Mouse (Mus musculus) lung, adult 18-20 months (tissue): Measurements from ENCODE around the gene Traf4.
A peak's percentile ranks its signal among the peaks of the same experiment; 100 is the strongest.

ENCODE experiments used
- DNase-seq, 2 experiments: peaks; one replicate each; pipeline ENCODE4 v3.0.0; 2022; ENCODE audit warnings: mixed read lengths in 2 of 2

Gene Traf4

DNA sequence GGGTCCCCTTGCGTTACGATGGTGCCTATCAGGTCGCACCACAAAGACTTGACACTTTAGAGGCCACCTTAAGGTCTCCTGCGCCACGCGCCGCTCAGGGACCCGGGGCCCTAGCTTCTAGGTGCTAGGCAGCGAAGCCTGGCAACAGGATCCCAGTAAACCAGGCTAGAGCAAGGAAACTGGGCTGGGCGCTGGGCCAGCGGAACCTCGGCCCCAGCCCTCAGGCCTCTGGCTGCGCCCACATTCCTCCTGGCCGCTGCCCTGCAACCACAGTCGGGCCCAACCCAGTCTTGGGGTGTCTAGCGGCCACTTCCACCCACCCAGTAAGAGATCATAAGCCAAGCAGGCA, 346 bp upstream of the Traf4 start:
- peak; percentile 80 to 88 for DNase-seq

DNA sequence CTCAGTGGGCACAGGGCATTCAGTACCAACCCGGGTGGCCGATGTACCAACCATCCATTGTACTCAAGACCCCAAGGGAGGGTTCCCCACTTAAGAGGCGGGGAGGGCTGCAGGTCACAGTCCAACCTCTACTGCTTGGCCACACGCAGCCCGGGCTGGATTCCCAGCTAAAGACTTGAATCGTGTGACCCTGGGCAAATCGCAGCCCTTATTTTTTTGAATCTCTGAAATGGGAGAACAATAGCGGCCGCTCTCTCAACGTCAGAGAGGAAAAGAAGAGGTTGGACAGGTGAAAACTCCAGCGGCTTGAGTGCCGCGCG, 825 bp downstream of the Traf4 start:
- no peak for DNase-seq

GRCm38 (mm10) chr11:78163681-78164603, 1.4 kb downstream of the Traf4 start:
- DNase-seq, result peak; percentile 51 to 52

DNA sequence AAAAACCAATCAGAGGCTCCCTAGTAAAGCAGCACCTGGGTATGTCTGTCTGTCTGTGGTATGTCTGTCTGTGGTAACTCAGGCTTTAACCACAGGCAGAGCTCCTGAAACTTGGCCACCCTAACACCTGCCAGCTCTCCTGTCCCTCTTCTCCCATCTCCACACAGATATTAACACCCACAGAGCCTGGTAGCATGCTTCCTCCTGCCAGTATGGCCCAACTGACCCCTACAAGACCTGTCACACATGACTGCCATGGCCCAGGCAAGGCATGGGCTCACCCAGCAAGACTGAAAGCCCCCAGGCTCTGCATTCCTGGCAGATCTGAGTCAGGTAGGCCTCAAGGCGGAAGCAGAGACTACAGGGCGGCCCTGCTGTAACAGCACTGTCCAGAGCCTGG, 2.3 kb downstream of the Traf4 start:
- DNase-seq, result no peak

- peak in 1 of 2 experiments; percentile 52 for DNase-seq
Measured at GRCm38 (mm10) chr11:78162504-78162903, 2.9 kb downstream of the Traf4 start.

DNA sequence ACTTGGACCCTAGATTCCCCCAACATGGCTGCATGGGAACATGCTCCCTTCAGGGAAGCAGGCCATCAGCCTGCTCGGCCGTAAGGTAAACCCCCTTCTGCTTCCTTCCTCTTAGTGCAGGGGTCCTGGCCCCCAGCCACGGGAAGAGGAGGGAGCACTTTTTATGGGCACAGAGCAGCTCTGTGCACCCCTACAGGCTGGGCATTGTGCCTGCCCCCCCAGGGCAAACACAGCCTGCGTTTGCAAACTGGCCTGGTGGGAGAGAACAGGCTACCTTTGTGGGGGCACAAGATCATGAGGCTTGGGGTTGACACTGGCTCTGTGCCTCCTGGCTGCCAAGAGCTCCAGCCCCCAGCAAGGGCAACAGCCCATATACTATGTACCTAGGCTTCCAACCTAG, 3.4 kb downstream of the Traf4 start:
- no peak for DNase-seq

DNA sequence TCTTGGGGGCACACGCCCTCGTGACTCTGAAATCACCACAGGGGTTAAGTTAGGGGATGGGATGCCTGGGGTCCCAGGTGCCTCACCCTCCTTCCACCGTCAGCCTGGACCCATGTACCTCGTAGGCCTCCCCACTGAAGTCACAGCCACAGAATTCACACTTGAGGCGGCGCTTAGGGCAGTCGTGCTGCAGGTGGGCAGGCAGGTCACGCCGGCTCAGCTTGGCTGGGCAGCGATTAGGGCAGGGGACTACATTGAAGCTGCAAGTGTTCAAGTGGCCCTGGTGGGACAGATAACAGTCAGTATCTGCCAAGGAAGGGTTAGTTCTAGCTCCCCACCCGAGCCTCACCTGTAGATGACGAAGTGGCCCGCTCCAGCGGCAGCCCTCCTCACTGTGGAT, 4.2 kb downstream of the Traf4 start:
- no peak for DNase-seq

- DNase-seq, result no peak
Measured at GRCm38 (mm10) chr11:78160675-78161074, 4.7 kb downstream of the Traf4 start.

GRCm38 (mm10) chr11:78160171-78160570, 5.2 kb downstream of the Traf4 start:
- DNase-seq, result no peak

DNA sequence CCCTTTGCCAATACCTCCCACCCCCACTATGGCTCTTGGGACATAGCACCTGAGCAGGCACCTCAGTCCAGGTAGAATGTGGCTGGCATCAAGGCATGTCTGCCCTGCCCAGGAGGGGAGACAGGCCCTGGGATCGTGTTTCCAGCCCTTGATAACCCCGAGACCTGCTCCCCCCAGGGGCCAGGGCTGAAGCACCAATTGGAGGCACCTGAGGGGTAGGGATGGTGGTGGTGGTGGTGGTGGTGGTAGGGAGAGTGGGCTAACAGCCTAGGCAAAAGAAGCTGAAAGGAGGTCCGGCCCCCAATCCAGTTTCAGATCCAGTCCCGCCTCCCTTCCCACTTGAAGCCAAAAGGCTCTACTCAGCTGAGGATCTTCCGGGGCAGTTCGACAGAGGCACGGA, 5.8 kb downstream of the Traf4 start:
- no peak for DNase-seq

- peak; percentile 77 to 86 for DNase-seq
Measured at GRCm38 (mm10) chr11:78159096-78159495, 6.3 kb downstream of the Traf4 start.

- DNase-seq, result no peak
Measured at GRCm38 (mm10) chr11:78156156-78156699, 9.2 kb downstream of the Traf4 start.

GRCm38 (mm10) chr11:78155674-78156073, 9.7 kb downstream of the Traf4 start:
- no peak for DNase-seq

- no peak for DNase-seq
Measured at GRCm38 (mm10) chr11:78153778-78154177, 11.6 kb downstream of the Traf4 start.

GRCm38 (mm10) chr11:78152299-78153231, 12.8 kb downstream of the Traf4 start:
- peak; percentile 65 to 75 for DNase-seq

DNA sequence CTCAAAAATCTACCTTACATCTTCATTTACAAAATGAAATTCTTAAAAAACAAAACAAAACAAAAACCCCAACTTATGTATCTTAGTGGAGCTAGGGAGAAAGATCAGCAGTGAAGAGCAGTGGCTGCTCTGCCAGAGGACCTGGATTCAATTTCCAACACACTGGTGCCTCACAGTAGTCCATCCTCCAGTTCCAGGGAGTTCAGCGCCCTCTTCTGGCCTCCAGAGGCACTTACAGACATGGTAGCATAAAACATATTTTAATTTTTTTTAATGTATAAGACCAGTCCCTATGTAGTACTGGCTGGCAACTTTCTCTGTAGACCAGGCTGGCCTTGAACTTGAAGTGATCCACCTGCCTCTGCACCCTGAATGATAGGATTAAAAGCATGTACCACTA, 14.2 kb downstream of the Traf4 start:
- DNase-seq, result no peak

DNA sequence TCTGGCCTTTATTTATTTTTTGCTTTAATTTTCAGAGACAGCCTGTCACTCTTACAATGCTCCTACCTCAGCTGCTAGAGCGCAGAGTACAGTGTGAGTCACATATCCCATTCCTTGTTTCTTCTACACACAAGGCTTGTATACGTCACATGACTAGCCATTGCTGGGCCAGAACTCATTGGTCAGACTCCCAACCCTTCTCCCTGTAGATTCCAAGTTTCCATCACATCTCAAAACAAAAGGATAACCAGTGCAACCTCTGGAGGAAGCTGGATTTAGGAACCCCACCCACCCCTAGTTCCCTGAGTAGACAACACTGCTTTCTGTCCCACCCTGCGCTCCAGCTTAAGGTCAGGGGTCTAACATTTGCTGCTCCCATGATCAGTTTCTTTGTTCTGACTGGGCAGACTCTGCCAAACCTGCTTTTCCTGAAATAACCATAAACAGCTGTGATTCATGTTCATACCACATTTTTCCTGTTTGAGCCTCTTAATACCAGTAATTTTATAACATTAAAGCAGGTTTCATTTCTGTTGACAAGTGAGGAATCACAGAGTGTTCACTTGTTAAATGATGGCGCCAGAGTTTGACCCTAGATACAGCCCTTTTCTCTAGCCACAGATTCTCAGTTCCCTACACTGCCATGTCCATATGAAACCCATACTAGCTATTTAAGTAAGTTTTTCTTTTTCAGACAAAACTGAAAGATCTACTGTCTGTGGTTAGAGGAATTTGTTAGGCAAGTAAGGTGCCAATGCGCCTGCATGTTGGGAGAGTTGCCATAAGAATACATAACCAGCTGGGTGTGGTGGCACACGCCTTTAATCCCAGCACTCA, 18.5 kb downstream of the Traf4 start:
- peak in 1 of 2 experiments; percentile 25 for DNase-seq

DNA sequence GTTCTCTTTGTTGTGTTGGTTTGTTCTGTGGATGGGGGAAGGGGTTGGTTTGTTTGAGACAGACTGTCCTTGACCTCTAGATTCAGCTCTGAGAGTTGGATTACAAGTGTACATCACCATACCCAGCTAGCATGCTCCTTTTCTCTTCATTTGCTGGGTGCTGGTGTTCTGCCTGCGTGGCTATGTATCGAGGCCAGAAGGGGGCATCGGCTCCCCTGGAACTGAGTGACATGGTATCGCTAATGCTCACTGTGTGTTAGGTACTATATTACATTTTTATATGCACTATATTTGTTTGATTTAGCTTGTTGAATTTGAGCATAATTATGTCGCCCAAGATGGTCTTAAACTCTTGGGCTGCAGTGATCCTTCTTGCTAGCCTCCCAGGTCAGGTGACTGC, 19.2 kb downstream of the Traf4 start:
- no peak for DNase-seq

- no peak for DNase-seq
Measured at GRCm38 (mm10) chr11:78143520-78143919, 21.9 kb downstream of the Traf4 start.

GRCm38 (mm10) chr11:78140665-78141064, 24.7 kb downstream of the Traf4 start:
- no peak for DNase-seq

DNA sequence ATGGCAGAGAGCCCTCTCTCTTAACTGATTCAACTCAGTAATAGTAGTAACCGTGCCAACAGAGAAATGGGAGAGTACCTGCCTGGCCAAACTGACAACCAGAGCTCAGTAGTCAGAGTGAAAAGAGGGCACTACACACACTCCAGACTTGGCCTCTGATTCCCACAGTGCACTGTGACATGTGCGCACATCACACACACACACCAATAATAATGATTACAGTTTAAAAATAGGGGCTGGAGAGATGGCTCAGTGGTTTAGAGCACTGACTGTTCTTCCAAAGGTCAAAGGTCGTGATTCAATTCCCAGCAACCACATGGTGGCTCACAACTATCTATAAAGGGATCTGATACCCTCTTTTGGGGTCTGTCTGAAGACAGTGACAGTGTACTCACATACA, 27.4 kb downstream of the Traf4 start:
- no peak for DNase-seq

DNA sequence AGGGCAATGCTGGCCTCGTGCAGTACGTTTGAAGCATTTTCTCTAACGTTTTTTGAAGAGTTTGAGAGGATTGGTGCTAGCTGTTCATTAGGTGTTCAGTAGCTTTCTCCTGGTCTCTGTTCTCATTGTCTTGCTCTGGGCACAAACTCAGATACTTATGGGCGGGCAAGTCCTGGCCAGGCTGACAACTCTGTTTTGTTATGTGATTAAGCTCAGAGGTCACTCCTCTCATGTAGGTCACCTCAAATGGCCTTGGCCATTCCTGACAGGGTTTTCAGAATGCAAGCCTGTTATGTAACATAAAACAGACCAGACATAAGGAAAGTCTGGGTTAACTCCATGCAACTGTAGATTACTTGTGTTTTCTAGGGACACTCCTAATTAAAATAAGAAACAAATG, 27.8 kb downstream of the Traf4 start:
- no peak for DNase-seq

- DNase-seq, result no peak
Measured at GRCm38 (mm10) chr11:78136132-78136531, 29.3 kb downstream of the Traf4 start.
